Mouse (Mus musculus) cortical plate, adult 2 months (tissue): ENCODE data around the gene Gm45337. TPM values are rescaled to one million over a fixed set of nuclear protein-coding genes. Genes with fewer than 3 reads are reported as not detected.

Source experiments
- H3K27ac ChIP-seq: fragments of 200-500 bp; 2 replicates; pipeline ENCODE4 v1.5.1; 2012; ENCODE audit warnings: low read length, control low read depth, inconsistent platforms; ENCODE audit not compliant: insufficient read depth
- H3K4me1 ChIP-seq: fragments of 200-500 bp; 2 replicates; pipeline ENCODE4 v1.6.1; 2011; ENCODE audit warnings: low read length; ENCODE audit not compliant: control insufficient read depth, insufficient read depth
- H3K4me3 ChIP-seq: fragments of 200-500 bp; 2 replicates; pipeline ENCODE4 v1.5.1; 2011; ENCODE audit warnings: mild to moderate bottlenecking, low read length, control low read depth; ENCODE audit not compliant: insufficient read depth
- CTCF ChIP-seq: fragments of 200-500 bp; IDR thresholded peaks from 2 replicates; pipeline ENCODE4 v1.5.1; 2011; ENCODE audit warnings: mild to moderate bottlenecking, control low read depth, low read length; ENCODE audit not compliant: insufficient read depth; ENCODE audit errors: extremely low read depth
- POLR2A ChIP-seq: fragments of 200-500 bp; IDR thresholded peaks from 2 replicates; pipeline ENCODE4 v1.6.1; 2011; ENCODE audit warnings: mild to moderate bottlenecking, low read length, control low read depth; ENCODE audit not compliant: insufficient read depth; ENCODE audit errors: extremely low read depth
- polyA plus RNA-seq: library from polyadenylated mRNA; depleted of rRNA; stranded (reverse); fragments of >200 nt; gene quantifications from 2 replicates; pipeline ENCODE4 v1.2.3, GENCODE M21; 2012; rRNA removed

The Gm45337 gene
- polyA plus RNA-seq, 1 experiment = not detected

- no peak overlapping the region for H3K4me3 ChIP-seq
Measured at GRCm38 (mm10) chr7:142097776-142098175, 46.6 kb downstream of the Gm45337 start.

GRCm38 (mm10) chr7:142096701-142097100 is 47.7 kb downstream of the Gm45337 start:
- TF ChIP-seq POLR2A (no peak), CTCF (no peak)
- H3K27ac ChIP-seq = no peak overlapping the region
- H3K4me1 ChIP-seq = peaks cover 2% of the 10 kb centered on the region; the same call in 1 of the 2 replicates
- H3K4me3 ChIP-seq = no peak overlapping the region

More at GRCm38 (mm10) chr7:142097776-142098175, 46.6 kb downstream of the Gm45337 start:
- H3K4me1 ChIP-seq = no peaks in the 10 kb centered on the region; the same call in 1 of the 2 replicates
- TF ChIP-seq CTCF (peak; percentile 90), POLR2A (no peak)
- no peak overlapping the region for H3K27ac ChIP-seq

GRCm38 (mm10) chr7:142095183-142095931 is 49.0 kb downstream of the Gm45337 start, which contains the start of gene Dusp8:
TSS of gene Dusp8 (minus strand) at chr7:142095843.
- H3K27ac ChIP-seq = peak within 1 kb of the TSS; percentile 100
- peak within 1 kb of the TSS; percentile 80 for H3K4me3 ChIP-seq
- H3K4me1 ChIP-seq = peaks cover 11% of the 10 kb centered on the region
- TF ChIP-seq CTCF = no peak
- TF ChIP-seq POLR2A = 0 out of 2 replicates have a peak, but pooled peaks have one; percentile 5

- Histone ChIP-seq H3K27ac (peak overlapping the region; percentile 100), H3K4me1 (peaks cover 15% of the 10 kb centered on the region), H3K4me3 (peak overlapping the region; percentile 80)
- TF ChIP-seq CTCF (no peak), POLR2A (peak; percentile 25; the same call in 1 of the 2 replicates)
Measured at GRCm38 (mm10) chr7:142094301-142095143, 49.9 kb downstream of the Gm45337 start.

GRCm38 (mm10) chr7:142093696-142094240 is 50.6 kb downstream of the Gm45337 start:
- Histone ChIP-seq H3K27ac (peak overlapping the region; percentile 100), H3K4me3 (peak overlapping the region; percentile 80), H3K4me1 (peaks cover 15% of the 10 kb centered on the region)
- TF ChIP-seq POLR2A = no peak
- TF ChIP-seq CTCF = no peak

Other genes starting within 250 kb of the Gm45337 start
- gene Tollip, start 226.1 kb downstream of the Gm45337 start, polyA plus RNA-seq = 121 and 122 TPM in 2 replicates
- 179 and 188 TPM in 2 replicates for gene Brsk2, start 194.9 kb downstream of the Gm45337 start, polyA plus RNA-seq
- 49.3 and 50.7 TPM in 2 replicates for gene Mob2, start 83.5 kb downstream of the Gm45337 start, polyA plus RNA-seq
- gene Dusp8, start 48.8 kb downstream of the Gm45337 start, polyA plus RNA-seq = 94.9 and 102 TPM in 2 replicates
- not detected in 2 replicates for gene Gm45618, start 23.9 kb downstream of the Gm45337 start, polyA plus RNA-seq
- not detected in 2 replicates for gene Gm39115, start 8.6 kb downstream of the Gm45337 start, polyA plus RNA-seq
- gene Gm29735, start 12.5 kb upstream of the Gm45337 start, polyA plus RNA-seq = not detected in 2 replicates
- not detected in 2 replicates for gene Gm4553, start 21.1 kb upstream of the Gm45337 start, polyA plus RNA-seq
- not detected in 2 replicates for gene Krtap5-2, start 31.4 kb upstream of the Gm45337 start, polyA plus RNA-seq
- not detected in 2 replicates for gene Gm10153, start 45.8 kb upstream of the Gm45337 start, polyA plus RNA-seq
- not detected in 2 replicates for gene Krtap5-3, start 56.8 kb upstream of the Gm45337 start, polyA plus RNA-seq
- gene Gm7579, start 67.3 kb upstream of the Gm45337 start, polyA plus RNA-seq = not detected in 2 replicates
- gene Krtap5-5, start 85.4 kb upstream of the Gm45337 start, polyA plus RNA-seq = not detected in 2 replicates
- gene Gm40460, start 96.5 kb upstream of the Gm45337 start, polyA plus RNA-seq = not detected in 2 replicates
- gene Gm2431, start 113.7 kb upstream of the Gm45337 start, polyA plus RNA-seq = not detected in 2 replicates
- not detected in 2 replicates for gene Gm4559, start 129.8 kb upstream of the Gm45337 start, polyA plus RNA-seq
- not detected in 2 replicates for gene Krtap5-1, start 152.5 kb upstream of the Gm45337 start, polyA plus RNA-seq
- not detected in 2 replicates for gene Krtap5-4, start 158.9 kb upstream of the Gm45337 start, polyA plus RNA-seq
- gene Ifitm10, start 229.1 kb upstream of the Gm45337 start, polyA plus RNA-seq = 43.0 and 45.7 TPM in 2 replicates
- 0.45 and 1.4 TPM in 2 replicates for gene Gm49369, start 238.1 kb upstream of the Gm45337 start, polyA plus RNA-seq
- gene Ctsd, start 243.4 kb upstream of the Gm45337 start, polyA plus RNA-seq = 421 and 455 TPM in 2 replicates